Comparison of ENCODE assay signal across 12 mouse cellular contexts in the genomic region with DNA sequence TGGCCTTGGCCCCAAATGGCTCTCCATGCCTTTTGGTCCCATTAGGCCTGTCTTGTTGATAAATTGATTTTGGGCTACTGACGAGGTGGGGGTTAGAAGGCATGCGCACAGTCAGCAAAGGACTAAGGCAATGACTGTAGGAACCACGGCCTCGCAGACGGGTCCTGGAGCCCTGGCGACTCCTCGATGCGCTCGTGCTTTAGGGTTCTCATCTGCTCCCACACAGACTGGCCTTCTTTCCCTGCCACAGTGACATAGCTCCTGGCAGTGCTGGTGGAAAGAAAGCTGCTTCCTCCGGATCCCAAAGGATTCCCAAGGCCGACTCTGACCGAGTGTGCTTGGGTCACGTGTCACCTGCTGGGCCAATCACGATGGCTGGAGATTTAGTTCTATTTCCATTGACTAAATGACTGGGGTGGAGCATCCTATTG. TPM values are rescaled to one million over a fixed set of nuclear protein-coding genes. Genes with fewer than 3 reads are reported as not detected.
DNase-seq lines count a peak whose midpoint lies in the region; ATAC-seq lines count a peak whose summit lies in the region.
"Had no signal": no experiment of that assay in that cellular context is flagged by ENCODE, and none has a peak within 500 bp of the region (broad histone marks: within the 10 kb centered on the region; RNA-seq: fewer than 3 reads in every experiment).

No protein-coding gene starts in this region.

- peak; percentile 56 to 83 for DNase-seq in adrenal gland, adult (ENCODE audit: inconsistent age in 2 of 2, low spot score in 1 of 2)
- DNase-seq in adrenal gland, postnatal 4 days (ENCODE audit: low spot score in 2 of 2): no peak
- DNase-seq in lung, postnatal 36 days: peak; percentile 22
- DNase-seq in lung, postnatal 25 days (ENCODE audit: low spot score): no peak
- peak; percentile 76 for DNase-seq in heart, adult 8-10 months (ENCODE audit: low spot score)
- no peak for DNase-seq in spleen, postnatal 4 days (ENCODE audit: low spot score in 2 of 2)
- DNase-seq in thymus, postnatal 14 days: no peak
- DNase-seq: cerebellum, adult 9-11 months had no signal

- ATAC-seq in neural tube, embryonic 13.5 days (ENCODE audit: low read depth): no peak
- ATAC-seq: lung, postnatal 0 days; midbrain, embryonic 13.5 days had no signal

- 54% methylated on average over 14 of the region's 14 CpGs for WGBS in neural tube, embryonic 13.5 days

- no peaks in the 10 kb centered on the region for H3K27me3 ChIP-seq in neural tube, embryonic 13.5 days
- H3K27me3 ChIP-seq: midbrain, embryonic 13.5 days had no signal

- H3K9me3 ChIP-seq in neural tube, embryonic 13.5 days: no peaks in the 10 kb centered on the region
- H3K9me3 ChIP-seq: midbrain, embryonic 13.5 days had no signal

- no peak overlapping the region for H3K9ac ChIP-seq in neural tube, embryonic 13.5 days
- H3K9ac ChIP-seq: midbrain, embryonic 13.5 days had no signal

- peak overlapping the region; percentile 38; the same call in 1 of the 2 replicates for H3K27ac ChIP-seq in neural tube, embryonic 13.5 days (replicated peaks)
- H3K27ac ChIP-seq: midbrain, embryonic 13.5 days; stomach, postnatal 0 days had no signal

- no peak overlapping the region for H3K4me2 ChIP-seq in neural tube, embryonic 13.5 days
- H3K4me2 ChIP-seq: midbrain, embryonic 13.5 days had no signal

- H3K36me3 ChIP-seq in neural tube, embryonic 13.5 days: no peaks in the 10 kb centered on the region
- H3K36me3 ChIP-seq: midbrain, embryonic 13.5 days had no signal

- no peak overlapping the region for H3K4me3 ChIP-seq in neural tube, embryonic 13.5 days
- H3K4me3 ChIP-seq: midbrain, embryonic 13.5 days had no signal

- H3K4me1 ChIP-seq in neural tube, embryonic 13.5 days (replicated peaks): peaks cover 56% of the 10 kb centered on the region

RNA-seq across cellular contexts. Expression of gene Clstn1, which starts 11.9 kb away (rescaled TPM):
- total RNA-seq in adrenal gland, postnatal 4 days (2021): 100 to 1,000 TPM; 116 to 127 TPM
- total RNA-seq in heart, adult 8-10 months (2022): 10 to 100 TPM; 85.3 to 96.5 (median 94.1) TPM
- polyA plus RNA-seq in neural tube, embryonic 13.5 days (2015; fragmentation: Nextera tagmentation; extraction: Ambion mirVana): 131 and 142 TPM in 2 replicates

RNA-seq across cellular contexts. Expression of gene Ctnnbip1, which starts 56.4 kb away (rescaled TPM):
- 10 to 100 TPM; 44.7 to 44.8 TPM for total RNA-seq in adrenal gland, postnatal 4 days (2021)
- 10 to 100 TPM; 16.0 to 23.2 (median 20.5) TPM for total RNA-seq in heart, adult 8-10 months (2022)
- 78.3 and 79.0 TPM in 2 replicates for polyA plus RNA-seq in neural tube, embryonic 13.5 days (2015; fragmentation: Nextera tagmentation; extraction: Ambion mirVana)

Comparison
In these comparisons a context has a peak if more than half of its experiments do, and no peak if none do; other contexts are left out.
1. DNase-seq: peak in adrenal gland, adult (2 of 2), lung, postnatal 36 days (single experiment) and heart, adult 8-10 months (single experiment); none in adrenal gland, postnatal 4 days (0 of 2), lung, postnatal 25 days (single experiment), spleen, postnatal 4 days (0 of 2) and thymus, postnatal 14 days (single experiment).